Mouse (Mus musculus): ENCODE measurements at regions not wholly inside any gene's neighbourhood (a gene's known extent, or its start where the extent isn't known, plus 50 kb on each side); places are given as distances from the start of the nearest gene placed in this dataset.

- DNase-seq = no peak
Measured at GRCm38 (mm10) chr10:101269371-101269770, 411.9 kb upstream of the Mgat4c start.

- DNase-seq = no peak
Measured at GRCm38 (mm10) chr10:101271459-101272299, 409.6 kb upstream of the Mgat4c start.

- no peak for DNase-seq
Measured at GRCm38 (mm10) chr10:101288082-101288481, 393.2 kb upstream of the Mgat4c start.

GRCm38 (mm10) chr10:101302138-101302780 is 379.0 kb upstream of the Mgat4c start:
- DNase-seq = no peak

- no peak for DNase-seq
Measured at GRCm38 (mm10) chr10:101304075-101304474, 377.2 kb upstream of the Mgat4c start.

GRCm38 (mm10) chr10:101316659-101317338 is 364.5 kb upstream of the Mgat4c start:
- no peak for DNase-seq

- DNase-seq = no peak
Measured at GRCm38 (mm10) chr10:101321080-101321717, 360.1 kb upstream of the Mgat4c start.

GRCm38 (mm10) chr10:101324537-101324936 is 356.8 kb upstream of the Mgat4c start:
- no peak for DNase-seq

GRCm38 (mm10) chr10:101328545-101328944 is 352.7 kb upstream of the Mgat4c start:
- no peak for DNase-seq

GRCm38 (mm10) chr10:101330109-101330508 is 351.2 kb upstream of the Mgat4c start:
- no peak for DNase-seq

- DNase-seq = no peak
Measured at GRCm38 (mm10) chr10:101335136-101335535, 346.2 kb upstream of the Mgat4c start.

GRCm38 (mm10) chr10:101339565-101339964 is 341.7 kb upstream of the Mgat4c start:
- peak; percentile 28 for DNase-seq

- no peak for DNase-seq
Measured at GRCm38 (mm10) chr10:101350198-101350897, 330.9 kb upstream of the Mgat4c start.

GRCm38 (mm10) chr10:101373850-101374581 is 307.3 kb upstream of the Mgat4c start:
- DNase-seq = no peak

GRCm38 (mm10) chr10:101393416-101393815 is 287.9 kb upstream of the Mgat4c start:
- DNase-seq = no peak

- DNase-seq = no peak
Measured at GRCm38 (mm10) chr10:101399206-101399605, 282.1 kb upstream of the Mgat4c start.

- DNase-seq = no peak
Measured at GRCm38 (mm10) chr10:101415262-101415661, 266.0 kb upstream of the Mgat4c start.

- DNase-seq = no peak
Measured at GRCm38 (mm10) chr10:101422562-101422961, 258.7 kb upstream of the Mgat4c start.
